Mouse (Mus musculus): ENCODE results near the gene Zfhx2. TPM values are rescaled to one million over a fixed set of nuclear protein-coding genes. Genes with fewer than 3 reads are reported as not detected.

Gene Zfhx2
- polyA plus RNA-seq, 1 experiment from 2014 or later = 21.5 TPM

DNA sequence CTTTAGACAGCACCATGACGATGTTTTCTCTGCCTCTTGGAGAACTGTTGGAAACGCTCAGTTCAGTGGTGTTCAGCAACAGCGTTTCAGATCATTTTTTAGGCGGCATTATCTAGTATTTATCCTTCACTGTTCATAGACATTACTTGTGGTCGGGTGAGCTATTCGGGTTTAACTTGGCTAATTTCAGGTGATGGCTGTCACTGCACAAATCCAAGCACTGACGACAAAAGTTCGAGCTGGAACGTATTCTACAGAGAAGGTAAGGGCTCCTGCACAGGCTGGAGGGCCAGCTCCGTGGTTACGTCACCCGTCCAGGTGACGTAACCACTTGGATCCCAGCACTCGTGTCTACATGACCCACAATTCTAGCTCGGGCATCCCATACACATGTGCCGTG lies 75.2 kb downstream of the Zfhx2 start:
- Histone ChIP-seq H3K9ac (no peak overlapping the region), H3K27ac (no peak overlapping the region), H3K4me2 (replicated peaks) (no peak overlapping the region), H3K4me1 (replicated peaks; ENCODE audit: control insufficient read depth, insufficient read depth, low read length) (0 out of 2 replicates have a peak, but pooled peaks cover 4% of the 10 kb centered on the region), H3K4me3 (replicated peaks; ENCODE audit: low read length) (no peak overlapping the region), H3K9me3 (ENCODE audit: control insufficient read depth, low read length) (no peaks in the 10 kb centered on the region), H3K27me3 (ENCODE audit: control insufficient read depth, insufficient read depth, low read length) (no peaks in the 10 kb centered on the region), H3K36me3 (replicated peaks; ENCODE audit: control insufficient read depth, insufficient read depth) (peaks cover 30% of the 10 kb centered on the region)
- ATAC-seq (ENCODE audit: low FRiP score) (no peak), DNase-seq (ENCODE audit: low spot score) (no peak)
- WGBS = 92% methylated on average over 16 of the region's 16 CpGs

DNA sequence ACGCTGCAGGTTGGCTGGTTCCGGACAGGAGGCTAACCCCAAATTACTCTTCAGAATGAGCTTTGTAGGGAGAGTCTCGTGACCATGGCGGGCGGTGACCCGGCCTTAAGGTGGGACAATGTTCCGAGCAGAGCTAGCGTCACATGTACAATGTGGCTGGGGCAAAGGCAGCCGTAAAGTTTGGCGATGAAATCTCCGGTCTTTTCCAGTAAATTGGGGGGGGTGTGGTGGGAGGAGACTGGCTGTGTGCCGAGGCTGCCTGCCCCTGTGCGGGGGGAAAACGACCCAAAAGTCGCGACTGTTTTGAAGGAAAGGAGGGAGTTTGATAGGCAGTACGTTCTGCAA lies 76.4 kb downstream of the Zfhx2 start:
- no peaks in the 10 kb centered on the region for H3K9me3 ChIP-seq (ENCODE audit: control insufficient read depth, low read length)
- under 1% methylated on average over 17 of the region's 17 CpGs for WGBS
- peak overlapping the region; percentile 71 for H3K4me2 ChIP-seq (replicated peaks)
- H3K36me3 ChIP-seq (replicated peaks; ENCODE audit: control insufficient read depth, insufficient read depth) = peaks cover 20% of the 10 kb centered on the region
- H3K27ac ChIP-seq = peak overlapping the region; percentile 65
- no peak for DNase-seq (ENCODE audit: low spot score)
- no peak for ATAC-seq (ENCODE audit: low FRiP score)
- H3K4me1 ChIP-seq (replicated peaks; ENCODE audit: control insufficient read depth, insufficient read depth, low read length) = 0 out of 2 replicates have a peak, but pooled peaks cover 4% of the 10 kb centered on the region
- H3K9ac ChIP-seq = peak overlapping the region; percentile 75
- H3K27me3 ChIP-seq (ENCODE audit: control insufficient read depth, insufficient read depth, low read length) = no peaks in the 10 kb centered on the region
- peak overlapping the region; percentile 76 for H3K4me3 ChIP-seq (replicated peaks; ENCODE audit: low read length)

DNA sequence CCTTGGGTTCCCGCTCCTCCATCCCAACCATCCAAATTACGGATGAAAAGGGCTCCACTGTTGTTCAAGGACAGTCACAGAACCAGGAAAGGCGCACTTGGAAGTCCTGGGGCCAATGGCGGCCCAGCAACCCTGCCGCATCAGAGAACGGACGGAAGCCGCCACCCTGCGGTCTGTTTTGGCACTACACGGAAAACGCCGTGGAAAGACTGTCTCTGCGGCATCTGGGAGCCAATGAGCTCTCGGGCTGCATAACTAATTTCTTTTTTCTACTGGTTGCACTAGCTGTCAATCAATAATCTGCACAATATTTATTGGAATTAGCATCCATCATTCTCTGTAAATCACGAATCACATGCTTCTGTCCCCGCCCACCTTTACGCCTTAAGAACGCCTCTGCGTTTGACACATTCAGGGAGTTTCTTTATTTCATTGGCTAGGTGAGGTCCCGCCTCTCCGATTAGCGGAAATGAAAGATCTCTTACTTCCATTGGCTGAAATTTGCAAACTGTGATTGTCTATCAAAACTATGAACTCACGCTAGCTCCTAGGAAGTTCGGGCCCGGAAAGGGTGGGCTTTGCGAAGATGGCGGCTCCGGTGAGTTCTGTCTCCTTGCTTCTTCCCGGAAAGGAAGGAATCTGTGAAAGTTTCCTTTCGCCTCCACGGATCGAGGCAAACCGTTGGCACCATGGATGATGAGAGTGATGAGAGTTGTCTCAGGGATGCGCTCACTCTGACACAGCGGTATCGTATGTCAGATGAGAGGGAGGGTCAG lies 76.9 kb downstream of the Zfhx2 start, which contains the start of gene Ngdn:
Gene Ngdn, plus strand, starts transcription at position 464 of the 776 bp plus-strand sequence.
- Histone ChIP-seq H3K4me1 (replicated peaks; ENCODE audit: control insufficient read depth, insufficient read depth, low read length) (0 out of 2 replicates have a peak, but pooled peaks cover 4% of the 10 kb centered on the region), H3K27ac (peak within 1 kb of the TSS; percentile 93), H3K4me3 (replicated peaks; ENCODE audit: low read length) (peak within 1 kb of the TSS; percentile 76), H3K9me3 (ENCODE audit: control insufficient read depth, low read length) (no peaks in the 10 kb centered on the region), H3K4me2 (replicated peaks) (peak within 1 kb of the TSS; percentile 71), H3K9ac (peak within 1 kb of the TSS; percentile 75), H3K36me3 (replicated peaks; ENCODE audit: control insufficient read depth, insufficient read depth) (peaks cover 14% of the 10 kb centered on the region), H3K27me3 (ENCODE audit: control insufficient read depth, insufficient read depth, low read length) (no peaks in the 10 kb centered on the region)
- DNase-seq (ENCODE audit: low spot score) (peak; percentile 100), ATAC-seq (ENCODE audit: low FRiP score) (peak; percentile 98)
- under 1% methylated on average over 36 of the region's 36 CpGs for WGBS

DNA sequence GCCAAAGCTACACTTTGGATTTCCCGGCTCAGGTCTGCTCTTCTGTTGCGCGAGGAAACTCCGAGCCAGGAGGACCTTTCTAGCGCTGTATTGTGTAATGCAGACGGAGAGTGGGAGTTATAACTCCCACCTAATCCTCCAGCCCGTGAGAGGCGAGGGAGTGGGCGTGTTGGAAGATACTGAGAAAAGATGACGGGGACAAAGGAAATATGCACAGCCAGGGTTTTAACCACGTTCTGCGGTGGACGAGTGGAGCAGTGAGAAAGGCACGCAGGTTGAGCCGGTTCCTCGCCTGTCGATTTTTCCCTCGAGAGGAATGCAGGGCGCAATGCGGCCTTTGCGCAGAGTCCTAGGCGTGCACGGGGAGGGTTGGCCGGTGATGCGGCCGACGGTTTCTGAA lies 77.5 kb downstream of the Zfhx2 start:
- Histone ChIP-seq H3K27me3 (ENCODE audit: control insufficient read depth, insufficient read depth, low read length) (no peaks in the 10 kb centered on the region), H3K4me2 (replicated peaks) (peak overlapping the region; percentile 70), H3K9ac (peak overlapping the region; percentile 74), H3K36me3 (replicated peaks; ENCODE audit: control insufficient read depth, insufficient read depth) (peaks cover 14% of the 10 kb centered on the region), H3K4me1 (replicated peaks; ENCODE audit: control insufficient read depth, insufficient read depth, low read length) (0 out of 2 replicates have a peak, but pooled peaks cover 4% of the 10 kb centered on the region), H3K4me3 (replicated peaks; ENCODE audit: low read length) (peak overlapping the region; percentile 76), H3K27ac (peak overlapping the region; percentile 93), H3K9me3 (ENCODE audit: control insufficient read depth, low read length) (no peaks in the 10 kb centered on the region)
- no peak for DNase-seq (ENCODE audit: low spot score)
- under 1% methylated on average over 27 of the region's 27 CpGs for WGBS
- peak; percentile 58; the same call in 1 of the 2 replicates for ATAC-seq (ENCODE audit: low FRiP score)

DNA sequence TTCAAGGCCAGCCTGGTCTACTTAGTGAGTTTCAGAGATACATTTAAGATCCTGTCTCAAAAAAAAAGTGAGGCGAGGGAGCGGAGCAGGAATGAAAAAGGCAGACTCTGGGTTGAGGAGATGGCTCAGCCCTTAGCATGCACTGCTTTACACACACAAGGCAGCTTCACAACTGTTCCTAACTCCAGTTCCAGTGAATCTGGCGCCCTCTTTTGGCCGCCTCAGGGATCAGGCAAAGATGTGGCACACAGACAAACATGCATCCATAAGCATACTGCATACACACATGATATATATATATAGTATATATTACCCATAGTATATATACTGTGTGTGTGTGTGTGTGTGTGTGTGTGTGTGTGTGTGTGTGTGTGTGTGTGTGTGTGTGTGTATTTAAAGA lies 81.0 kb downstream of the Zfhx2 start:
- Histone ChIP-seq H3K9ac (no peak overlapping the region), H3K9me3 (ENCODE audit: control insufficient read depth, low read length) (no peaks in the 10 kb centered on the region), H3K36me3 (replicated peaks; ENCODE audit: control insufficient read depth, insufficient read depth) (no peaks in the 10 kb centered on the region), H3K4me1 (replicated peaks; ENCODE audit: control insufficient read depth, insufficient read depth, low read length) (0 out of 2 replicates have a peak, but pooled peaks cover 3% of the 10 kb centered on the region), H3K4me3 (replicated peaks; ENCODE audit: low read length) (no peak overlapping the region), H3K27me3 (ENCODE audit: control insufficient read depth, insufficient read depth, low read length) (no peaks in the 10 kb centered on the region), H3K27ac (no peak overlapping the region), H3K4me2 (replicated peaks) (no peak overlapping the region)
- WGBS = 55% methylated on average over 4 of the region's 4 CpGs
- no peak for ATAC-seq (ENCODE audit: low FRiP score)
- no peak for DNase-seq (ENCODE audit: low spot score)

Other genes starting within 250 kb of the Zfhx2 start
- gene Homez, start 221.4 kb downstream of the Zfhx2 start, polyA plus RNA-seq (2014; fragmentation: Nextera tagmentation; extraction: Ambion mirVana) = 10.7 and 10.8 TPM in 2 replicates
- gene Ppp1r3e, start 214.8 kb downstream of the Zfhx2 start, polyA plus RNA-seq (2014; fragmentation: Nextera tagmentation; extraction: Ambion mirVana) = 5.0 and 5.7 TPM in 2 replicates
- gene Bcl2l2, start 208.9 kb downstream of the Zfhx2 start, polyA plus RNA-seq (2014; fragmentation: Nextera tagmentation; extraction: Ambion mirVana) = 5.2 and 5.3 TPM in 2 replicates
- gene Gm20521, start 208.9 kb downstream of the Zfhx2 start, polyA plus RNA-seq (2014; fragmentation: Nextera tagmentation; extraction: Ambion mirVana) = not detected in 2 replicates
- 141 and 159 TPM in 2 replicates for gene Pabpn1, start 199.8 kb downstream of the Zfhx2 start, polyA plus RNA-seq (2014; fragmentation: Nextera tagmentation; extraction: Ambion mirVana)
- 136 and 142 TPM in 2 replicates for gene Slc22a17, start 179.2 kb downstream of the Zfhx2 start, polyA plus RNA-seq (2014; fragmentation: Nextera tagmentation; extraction: Ambion mirVana)
- 15.4 and 15.6 TPM in 2 replicates for gene Efs, start 166.2 kb downstream of the Zfhx2 start, polyA plus RNA-seq (2014; fragmentation: Nextera tagmentation; extraction: Ambion mirVana)
- gene Il25, start 159.6 kb downstream of the Zfhx2 start, polyA plus RNA-seq (2014; fragmentation: Nextera tagmentation; extraction: Ambion mirVana) = 0.72 and 0.74 TPM in 2 replicates
- gene Cmtm5, start 156.1 kb downstream of the Zfhx2 start, polyA plus RNA-seq (2014; fragmentation: Nextera tagmentation; extraction: Ambion mirVana) = 11.3 and 11.4 TPM in 2 replicates
- 0.78 and 2.1 TPM in 2 replicates for gene Myh6, start 125.4 kb downstream of the Zfhx2 start, polyA plus RNA-seq (2014; fragmentation: Nextera tagmentation; extraction: Ambion mirVana)
- gene Gm17428, start 115.4 kb downstream of the Zfhx2 start, polyA plus RNA-seq (2014; fragmentation: Nextera tagmentation; extraction: Ambion mirVana) = not detected in 2 replicates
- 5.6 and 6.7 TPM in 2 replicates for gene Myh7, start 97.7 kb downstream of the Zfhx2 start, polyA plus RNA-seq (2014; fragmentation: Nextera tagmentation; extraction: Ambion mirVana)
- gene Ngdn, start 76.9 kb downstream of the Zfhx2 start, polyA plus RNA-seq (2014; fragmentation: Nextera tagmentation; extraction: Ambion mirVana) = 42.6 and 43.1 TPM in 2 replicates
- gene Thtpa, start 2.5 kb upstream of the Zfhx2 start, polyA plus RNA-seq (2014; fragmentation: Nextera tagmentation; extraction: Ambion mirVana) = 30.4 and 30.7 TPM in 2 replicates
- gene Ap1g2, start 14.3 kb upstream of the Zfhx2 start, polyA plus RNA-seq (2014; fragmentation: Nextera tagmentation; extraction: Ambion mirVana) = 6.3 and 8.6 TPM in 2 replicates
- gene Jph4, start 24.6 kb upstream of the Zfhx2 start, polyA plus RNA-seq (2014; fragmentation: Nextera tagmentation; extraction: Ambion mirVana) = 35.4 and 42.7 TPM in 2 replicates
- 1.4 and 1.8 TPM in 2 replicates for gene Dhrs2, start 129.7 kb upstream of the Zfhx2 start, polyA plus RNA-seq (2014; fragmentation: Nextera tagmentation; extraction: Ambion mirVana)